Mouse (Mus musculus): ENCODE results near the gene Mapkapk2.

DNA sequence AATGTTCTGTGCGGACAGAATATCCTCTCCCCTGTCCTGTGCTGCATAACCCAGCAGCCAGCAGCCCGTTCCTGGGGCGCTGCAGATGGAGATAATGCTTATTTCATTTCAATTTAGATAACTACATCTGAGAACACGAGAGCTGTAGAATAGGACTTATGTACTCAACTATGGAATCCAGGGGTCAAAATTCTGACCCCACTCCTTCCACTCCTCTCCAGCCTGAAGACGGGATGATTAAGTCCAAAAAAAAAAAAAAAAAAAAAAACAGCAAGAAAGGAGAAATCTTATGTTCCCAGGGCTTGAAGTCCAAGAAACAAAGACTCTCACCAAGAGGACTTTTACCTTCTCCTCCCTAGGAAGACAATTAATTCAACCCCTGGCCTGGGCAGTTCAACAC lies 14.5 kb downstream of the Mapkapk2 start:
- TF ChIP-seq CTCF (IDR thresholded peaks at IDR 0.05; ENCODE audit: low read depth), result no peak
- TF ChIP-seq EP300 (optimal IDR thresholded peaks at IDR 0.05), result no peak
